Mouse (Mus musculus): ENCODE data around the gene Olfr553.
"Not testable (repeated sequence)": the region's sequence is repeated elsewhere in the genome, so short reads cannot be mapped to it uniquely, and the experiment has no call there.

Olfr553 gene

DNA sequence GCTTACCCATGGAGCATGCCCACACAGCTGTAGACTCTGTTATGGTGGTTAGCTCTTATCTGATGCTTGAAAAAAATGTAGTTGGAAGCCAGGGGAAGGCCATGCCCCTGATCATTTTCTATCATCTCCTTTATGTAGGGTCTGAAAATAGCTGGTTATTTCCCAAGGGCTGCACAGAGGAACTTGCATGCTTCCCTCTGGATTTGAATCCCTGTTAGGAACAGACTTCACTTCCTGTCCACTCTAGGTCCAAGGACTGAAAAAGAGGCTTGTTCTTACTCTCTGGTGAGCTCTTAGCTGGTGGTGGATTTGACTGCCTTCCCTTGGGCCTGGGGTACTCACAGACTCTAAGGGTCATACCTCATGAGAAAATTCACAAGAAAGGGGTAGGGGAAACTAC lies at the start of gene Olfr553:
Olfr553 (minus strand) TSS at position 101 of the 400 bp plus-strand sequence.
- no peak for DNase-seq (ENCODE audit: low read depth, low spot score)

DNA sequence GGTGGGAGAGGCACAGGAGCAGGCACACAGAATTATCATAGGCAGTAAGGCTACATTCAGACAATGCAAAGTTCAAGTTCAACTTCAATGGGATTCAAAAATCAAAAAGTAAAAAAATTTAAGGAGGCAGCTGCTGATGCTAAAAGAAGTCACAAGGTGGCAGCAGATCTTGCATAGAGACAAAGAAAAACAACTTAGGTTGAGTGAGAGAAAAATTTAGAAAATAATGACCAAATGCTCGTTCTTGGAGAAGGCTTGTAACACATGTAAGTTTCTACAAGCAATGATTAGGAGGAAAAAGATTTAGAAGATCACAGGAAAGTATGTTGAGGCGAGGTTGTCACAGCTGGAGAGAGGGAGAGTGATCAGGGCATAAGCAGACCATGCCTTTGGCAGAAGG lies 47.4 kb upstream of the Olfr553 start:
- no peak for DNase-seq (ENCODE audit: low read depth, low spot score)

- DNase-seq (ENCODE audit: low read depth, low spot score) = no peak
Observed at GRCm38 (mm10) chr7:102664599-102664998, 46.6 kb upstream of the Olfr553 start, which contains the start of gene Olfr556. Gene Olfr556, plus strand, starts transcription at chr7:102664899.

DNA sequence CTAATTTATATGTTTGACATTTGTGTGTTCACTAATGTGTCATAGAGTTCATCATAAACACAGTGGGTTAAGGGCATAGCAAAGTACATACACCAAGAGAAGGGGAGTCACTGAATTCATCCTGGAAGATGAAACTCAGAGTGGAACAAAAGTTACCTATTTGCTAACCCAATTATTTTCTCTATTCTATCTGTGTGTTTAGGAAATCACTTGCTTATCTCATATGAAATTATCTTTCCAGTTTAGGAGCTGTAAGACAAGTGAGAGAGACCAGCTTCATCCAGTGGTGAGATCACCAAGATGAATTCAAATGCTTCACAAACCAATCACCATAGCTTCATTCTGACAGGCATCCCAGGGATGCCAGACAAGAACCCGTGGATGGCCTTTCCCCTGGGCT lies 40.5 kb upstream of the Olfr553 start, which contains the start of gene Olfr555:
Olfr555 (plus strand) TSS at position 301 of the 400 bp plus-strand sequence.
- no peak for DNase-seq (ENCODE audit: low read depth, low spot score)

DNA sequence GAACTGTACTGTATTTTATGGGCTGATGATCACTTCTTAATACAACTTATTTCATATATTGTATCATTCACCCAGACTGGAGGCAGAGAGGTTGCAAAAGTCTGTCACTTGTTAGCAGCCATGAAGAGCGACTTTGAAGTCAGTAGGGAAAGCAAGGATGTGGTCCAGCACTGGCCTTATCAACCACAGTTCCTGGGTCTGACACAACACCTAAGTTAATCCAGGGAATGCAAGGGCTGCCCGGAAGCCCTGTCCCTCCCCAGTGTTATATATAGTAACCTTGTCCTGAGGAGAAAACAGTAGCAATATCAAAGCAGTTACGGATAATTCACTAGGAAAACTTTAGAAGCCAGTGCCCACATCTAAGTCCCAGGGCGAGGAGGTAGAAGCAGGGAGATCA lies 26.9 kb upstream of the Olfr553 start:
- not testable (repeated sequence) for DNase-seq (ENCODE audit: low read depth, low spot score)

GRCm38 (mm10) chr7:102638132-102638531 lies 20.1 kb upstream of the Olfr553 start, which contains the start of gene Olfr554:
Gene Olfr554, plus strand, starts transcription at chr7:102638432.
- DNase-seq (ENCODE audit: low read depth, low spot score) = no peak

- peak; percentile 20 for DNase-seq (ENCODE audit: low read depth, low spot score)
Observed at GRCm38 (mm10) chr7:102636665-102637064, 18.6 kb upstream of the Olfr553 start.

GRCm38 (mm10) chr7:102620368-102620767 lies 2.4 kb upstream of the Olfr553 start:
- not testable (repeated sequence) for DNase-seq (ENCODE audit: low read depth, low spot score)

GRCm38 (mm10) chr7:102619608-102620007 lies 1.6 kb upstream of the Olfr553 start:
- DNase-seq (ENCODE audit: low read depth, low spot score) = no peak

DNA sequence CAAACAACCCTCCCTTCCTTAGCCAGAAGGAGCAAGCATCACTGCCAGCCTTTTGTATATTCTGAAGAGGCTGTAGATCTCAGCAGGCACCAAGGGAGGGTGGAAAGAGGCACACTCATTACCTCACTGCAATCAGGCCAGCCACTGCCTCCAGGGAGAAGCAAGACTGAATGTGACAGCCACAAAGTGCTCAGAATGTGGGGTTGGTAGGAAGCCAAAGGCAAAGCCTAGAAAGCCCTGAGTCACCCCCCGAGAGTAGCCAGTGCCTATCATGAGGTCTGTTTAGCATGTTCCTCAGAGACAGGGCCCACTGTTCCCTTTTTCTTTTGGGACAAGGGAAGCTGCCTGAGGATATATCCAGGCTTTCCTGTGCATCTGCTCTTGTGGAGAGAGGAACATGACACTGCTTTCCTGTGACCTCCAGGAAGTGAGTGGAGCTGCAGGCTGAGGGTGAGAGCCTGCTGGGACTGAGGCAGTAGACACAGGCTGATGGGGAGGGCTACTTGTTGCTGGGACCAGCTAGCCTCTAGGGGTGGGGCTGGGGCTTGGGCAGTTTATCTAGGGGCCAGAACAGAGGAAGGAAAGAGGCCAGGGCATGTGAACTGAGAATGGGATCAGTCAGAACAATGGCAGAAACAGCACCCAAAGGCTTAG lies 20.5 kb downstream of the Olfr553 start, which contains the start of gene Olfr552:
Olfr552 (plus strand) TSS at position 393 of the 654 bp plus-strand sequence.
- no peak for DNase-seq (ENCODE audit: low read depth, low spot score)

- no peak for DNase-seq (ENCODE audit: low read depth, low spot score)
Observed at GRCm38 (mm10) chr7:102591786-102592185, 26.2 kb downstream of the Olfr553 start, which contains the start of gene Olfr551. Gene Olfr551, minus strand, starts transcription at chr7:102591886.

GRCm38 (mm10) chr7:102575998-102576397 lies 42.0 kb downstream of the Olfr553 start:
- DNase-seq (ENCODE audit: low read depth, low spot score) = no peak

GRCm38 (mm10) chr7:102573174-102573830 lies 44.7 kb downstream of the Olfr553 start:
- DNase-seq (ENCODE audit: low read depth, low spot score) = no peak

DNA sequence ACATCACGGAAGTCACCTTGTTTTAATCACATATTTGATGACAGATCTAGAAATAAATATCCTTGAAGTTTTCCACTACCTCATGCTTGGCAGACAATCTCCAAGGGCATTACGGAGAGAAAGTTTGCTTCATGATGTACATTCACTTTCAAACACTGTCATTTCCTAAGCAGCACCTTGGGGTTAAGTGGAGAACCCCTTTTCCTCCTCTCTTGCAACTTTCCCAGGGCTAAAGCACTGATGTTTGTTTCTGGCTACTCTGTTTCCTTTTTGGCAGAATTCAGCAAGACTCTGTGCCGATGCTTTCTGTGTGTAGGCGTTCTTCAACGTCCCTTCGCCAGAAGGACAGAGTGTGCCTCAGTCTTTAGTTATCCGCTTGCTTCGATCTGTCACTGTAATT lies 46.9 kb downstream of the Olfr553 start, which contains the start of gene Olfr550:
Olfr550 (plus strand) TSS at position 301 of the 400 bp plus-strand sequence.
- no peak for DNase-seq (ENCODE audit: low read depth, low spot score)

DNA sequence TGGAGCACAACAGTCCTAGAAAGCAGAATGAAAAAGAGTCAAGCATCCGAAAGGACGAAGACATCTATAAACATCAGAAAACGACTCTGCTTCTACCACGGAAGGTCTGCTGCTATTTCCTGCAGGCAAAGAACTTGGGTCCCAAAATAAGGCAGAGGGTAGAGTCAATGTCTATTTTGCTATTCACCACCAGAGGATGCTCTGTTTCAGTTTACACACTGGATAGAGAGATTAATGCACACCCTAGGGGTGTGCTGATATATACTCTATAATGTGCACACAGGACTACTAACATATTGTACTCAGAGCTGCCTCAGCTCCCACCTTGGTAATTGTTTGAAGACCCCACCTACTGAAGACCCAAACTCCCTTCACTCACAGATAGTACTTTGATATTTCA lies 51.8 kb downstream of the Olfr553 start:
- DNase-seq (ENCODE audit: low read depth, low spot score) = no peak

GRCm38 (mm10) chr7:102564999-102565997 lies 52.7 kb downstream of the Olfr553 start, which contains the start of gene Trim21:
Gene Trim21, minus strand, starts transcription at chr7:102565486.
- DNase-seq (ENCODE audit: low read depth, low spot score) = no peak
